Mouse (Mus musculus): ENCODE results near the gene Wdr31. TPM values are rescaled to one million over a fixed set of nuclear protein-coding genes. Genes with fewer than 3 reads are reported as not detected.

The Wdr31 gene
- polyA plus RNA-seq (2015; fragmentation: Nextera tagmentation; extraction: Ambion mirVana): 7.7 and 9.1 TPM in 2 replicates

DNA sequence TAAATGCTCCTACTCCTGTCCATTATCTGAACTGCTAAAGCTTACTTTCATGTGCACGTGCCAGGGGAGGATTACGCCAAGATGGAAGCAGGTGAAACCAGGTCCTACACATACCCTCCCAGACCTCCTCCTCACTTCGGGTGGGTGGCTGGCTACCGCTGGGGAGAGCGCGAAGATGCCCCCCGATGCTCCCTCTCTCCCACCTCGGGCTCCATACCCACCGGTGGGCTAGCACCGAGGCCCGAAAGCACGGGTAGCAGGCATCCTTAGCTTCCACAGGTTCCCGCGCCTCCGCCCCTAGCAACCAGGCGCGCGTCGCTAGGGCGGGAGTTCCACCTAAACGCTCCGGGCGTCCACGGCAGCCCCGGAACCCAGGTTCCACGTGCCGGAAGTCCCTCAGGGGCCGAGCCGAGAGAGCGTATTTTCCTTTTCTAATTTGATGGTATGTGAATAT is at the start of gene Wdr31:
Wdr31 (minus strand) TSS at position 299 of the 454 bp plus-strand sequence.
- H3K36me3 ChIP-seq: no peaks in the 10 kb centered on the region
- no peaks in the 10 kb centered on the region for H3K4me1 ChIP-seq (replicated peaks)

DNA sequence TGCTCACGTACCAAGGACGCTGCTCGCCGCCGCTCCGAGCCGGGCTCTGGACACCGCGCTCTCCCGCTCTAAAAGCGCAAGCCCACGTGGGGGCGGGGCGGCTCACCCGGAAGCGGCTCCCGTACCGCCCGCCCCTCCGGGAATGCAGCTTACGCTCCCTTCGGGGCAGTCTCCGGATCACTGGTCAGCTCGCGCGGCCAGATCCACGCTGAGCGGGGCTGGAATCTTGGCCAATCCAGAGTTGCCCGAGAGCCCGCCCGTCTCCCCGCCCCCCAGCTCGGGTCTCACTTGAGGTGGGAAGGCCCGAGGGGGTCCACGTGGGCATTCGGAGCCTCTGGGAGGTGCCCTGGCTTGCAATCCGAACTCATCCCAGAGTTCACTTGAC is 49.1 kb upstream of the Wdr31 start, which contains the start of gene Alad:
Alad (minus strand) TSS at position 70 of the 385 bp plus-strand sequence.
- Histone ChIP-seq H3K4me3 (replicated peaks) (peak within 1 kb of the TSS; percentile 70), H3K36me3 (no peaks in the 10 kb centered on the region), H3K9ac (peak within 1 kb of the TSS; percentile 73), H3K9me3 (no peaks in the 10 kb centered on the region), H3K4me2 (replicated peaks) (peak within 1 kb of the TSS; percentile 57), H3K27ac (peak within 1 kb of the TSS; percentile 90), H3K4me1 (replicated peaks) (peaks cover 43% of the 10 kb centered on the region), H3K27me3 (replicated peaks) (no peaks in the 10 kb centered on the region)
- peak; percentile 86 for ATAC-seq
- under 1% methylated on average over 37 of the region's 37 CpGs for WGBS

More for the DNA sequence above, at the start of gene Wdr31:
- Histone ChIP-seq H3K4me2 (replicated peaks) (peak within 1 kb of the TSS; percentile 88), H3K4me3 (replicated peaks) (peak within 1 kb of the TSS; percentile 72), H3K27me3 (replicated peaks) (no peaks in the 10 kb centered on the region), H3K9me3 (no peaks in the 10 kb centered on the region), H3K27ac (no peak within 1 kb of the TSS), H3K9ac (peak within 1 kb of the TSS; percentile 58)
- peak; percentile 94 for ATAC-seq
- WGBS: under 1% methylated on average over 30 of the region's 30 CpGs

- peak overlapping the region; percentile 70 for H3K4me3 ChIP-seq (replicated peaks)
- WGBS: under 1% methylated on average over 26 of the region's 26 CpGs
- H3K27me3 ChIP-seq (replicated peaks): no peaks in the 10 kb centered on the region
- no peaks in the 10 kb centered on the region for H3K36me3 ChIP-seq
- H3K4me1 ChIP-seq (replicated peaks): peaks cover 42% of the 10 kb centered on the region
- peak overlapping the region; percentile 57 for H3K4me2 ChIP-seq (replicated peaks)
- peak; percentile 61 for ATAC-seq
- peak overlapping the region; percentile 90 for H3K27ac ChIP-seq
- H3K9me3 ChIP-seq: no peaks in the 10 kb centered on the region
- H3K9ac ChIP-seq: peak overlapping the region; percentile 73
Observed at GRCm38 (mm10) chr4:62519122-62519848, 48.6 kb upstream of the Wdr31 start.

GRCm38 (mm10) chr4:62518416-62519121 is 47.9 kb upstream of the Wdr31 start:
- H3K27me3 ChIP-seq (replicated peaks): no peaks in the 10 kb centered on the region
- peak overlapping the region; percentile 73 for H3K9ac ChIP-seq
- no peaks in the 10 kb centered on the region for H3K36me3 ChIP-seq
- peaks cover 35% of the 10 kb centered on the region for H3K4me1 ChIP-seq (replicated peaks)
- H3K9me3 ChIP-seq: no peaks in the 10 kb centered on the region
- 31% methylated on average over 13 of the region's 13 CpGs for WGBS
- peak; percentile 55 for ATAC-seq
- H3K4me3 ChIP-seq (replicated peaks): peak overlapping the region; percentile 70
- peak overlapping the region; percentile 57 for H3K4me2 ChIP-seq (replicated peaks)
- peak overlapping the region; percentile 90 for H3K27ac ChIP-seq

DNA sequence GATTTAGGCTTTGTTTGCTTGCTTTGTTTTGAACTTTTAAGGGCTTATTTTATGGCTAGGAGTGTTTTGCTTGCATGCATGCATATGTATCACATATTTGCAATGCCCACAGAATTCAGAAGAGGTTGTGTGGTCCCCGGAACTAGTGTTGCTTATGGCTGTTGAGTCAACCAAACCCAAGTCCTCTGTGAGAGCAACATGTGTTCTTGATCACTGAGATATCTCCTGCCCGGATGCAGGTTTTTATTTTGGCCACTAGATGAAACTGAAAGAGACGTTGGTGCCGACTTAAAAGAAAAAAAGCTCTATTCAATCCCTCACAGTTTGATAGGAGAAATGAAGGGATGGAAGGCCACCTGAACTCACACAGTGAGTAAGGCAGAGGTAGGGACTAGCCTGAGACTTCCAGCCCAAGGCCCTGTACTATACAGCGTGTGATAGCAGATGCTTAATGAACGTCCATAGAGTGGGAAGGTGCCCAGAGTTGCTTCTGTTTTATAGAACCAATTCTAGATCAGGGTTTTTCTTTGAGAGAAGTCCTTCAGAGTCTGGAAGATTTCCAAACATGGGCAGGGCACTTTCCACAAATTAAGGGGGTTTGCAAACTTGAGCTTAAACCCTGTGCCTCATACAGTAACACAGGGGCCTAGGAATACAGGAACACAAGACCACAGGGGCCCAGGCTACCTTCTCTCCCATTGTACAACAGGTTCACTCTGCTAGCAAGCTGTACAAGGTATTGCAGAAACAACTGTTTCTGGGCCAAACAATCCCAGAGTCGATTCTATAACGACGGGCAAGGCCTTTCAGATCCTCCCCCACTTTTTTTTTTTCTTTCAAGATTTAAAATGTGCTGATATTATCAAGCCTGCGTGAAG is 47.1 kb upstream of the Wdr31 start:
- Histone ChIP-seq H3K9me3 (no peaks in the 10 kb centered on the region), H3K4me1 (replicated peaks) (peaks cover 35% of the 10 kb centered on the region), H3K27me3 (replicated peaks) (no peaks in the 10 kb centered on the region), H3K27ac (peak overlapping the region; percentile 90), H3K4me3 (replicated peaks) (peak overlapping the region; percentile 70), H3K4me2 (replicated peaks) (peak overlapping the region; percentile 57), H3K9ac (peak overlapping the region; percentile 73; the same call in 1 of the 2 replicates), H3K36me3 (peaks cover 8% of the 10 kb centered on the region)
- 72% methylated on average over 10 of the region's 10 CpGs for WGBS
- no peak for ATAC-seq

GRCm38 (mm10) chr4:62517046-62517445 is 46.4 kb upstream of the Wdr31 start:
- peaks cover 13% of the 10 kb centered on the region for H3K36me3 ChIP-seq
- peak; percentile 22 for ATAC-seq
- no peaks in the 10 kb centered on the region for H3K27me3 ChIP-seq (replicated peaks)
- WGBS: 72% methylated on average over 8 of the region's 8 CpGs
- no peak overlapping the region for H3K4me3 ChIP-seq (replicated peaks)
- no peaks in the 10 kb centered on the region for H3K9me3 ChIP-seq
- H3K9ac ChIP-seq: 0 out of 2 replicates have a peak overlapping the region, but pooled peaks have one; percentile 2
- H3K4me1 ChIP-seq (replicated peaks): peaks cover 35% of the 10 kb centered on the region
- H3K4me2 ChIP-seq (replicated peaks): peak overlapping the region; percentile 57
- H3K27ac ChIP-seq: peak overlapping the region; percentile 90

GRCm38 (mm10) chr4:62516579-62516978 is 45.9 kb upstream of the Wdr31 start:
- peak; percentile 53 for ATAC-seq
- WGBS: 58% methylated on average over 1 of the region's 1 CpGs
- Histone ChIP-seq H3K9ac (no peak overlapping the region), H3K4me1 (replicated peaks) (peaks cover 35% of the 10 kb centered on the region), H3K27ac (peak overlapping the region; percentile 90), H3K4me2 (replicated peaks) (peak overlapping the region; percentile 57), H3K36me3 (peaks cover 17% of the 10 kb centered on the region), H3K27me3 (replicated peaks) (no peaks in the 10 kb centered on the region), H3K4me3 (replicated peaks) (0 out of 2 replicates have a peak overlapping the region, but pooled peaks have one; percentile 2), H3K9me3 (no peaks in the 10 kb centered on the region)

DNA sequence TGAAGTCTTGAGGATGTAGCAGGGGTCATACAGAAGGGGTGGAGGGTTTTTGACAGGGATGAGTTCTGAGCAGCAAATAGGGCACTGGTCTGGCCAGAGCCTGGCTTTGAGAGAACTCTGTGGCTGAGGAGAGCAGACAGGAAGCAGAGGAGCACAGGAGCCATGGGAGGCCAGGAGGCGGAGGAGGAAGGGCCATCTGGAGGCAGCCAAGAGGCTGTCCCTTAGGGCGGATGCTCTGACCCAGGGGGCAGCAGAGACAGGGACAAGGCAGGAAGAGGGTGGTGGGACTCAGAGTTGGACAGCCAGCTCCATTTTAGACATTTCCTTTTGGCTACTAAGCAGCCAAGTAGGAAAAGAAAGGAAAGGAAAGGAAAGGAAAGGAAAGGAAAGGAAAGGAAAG is 45.4 kb upstream of the Wdr31 start:
- peak overlapping the region; percentile 20; the same call in 1 of the 2 replicates for H3K9ac ChIP-seq
- peaks cover 19% of the 10 kb centered on the region for H3K36me3 ChIP-seq
- ATAC-seq: no peak
- H3K4me3 ChIP-seq (replicated peaks): peak overlapping the region; percentile 11; the same call in 1 of the 2 replicates
- WGBS: 36% methylated on average over 2 of the region's 2 CpGs
- H3K4me1 ChIP-seq (replicated peaks): peaks cover 35% of the 10 kb centered on the region
- no peaks in the 10 kb centered on the region for H3K9me3 ChIP-seq
- H3K27me3 ChIP-seq (replicated peaks): no peaks in the 10 kb centered on the region
- peak overlapping the region; percentile 57 for H3K4me2 ChIP-seq (replicated peaks)
- H3K27ac ChIP-seq: peak overlapping the region; percentile 62

DNA sequence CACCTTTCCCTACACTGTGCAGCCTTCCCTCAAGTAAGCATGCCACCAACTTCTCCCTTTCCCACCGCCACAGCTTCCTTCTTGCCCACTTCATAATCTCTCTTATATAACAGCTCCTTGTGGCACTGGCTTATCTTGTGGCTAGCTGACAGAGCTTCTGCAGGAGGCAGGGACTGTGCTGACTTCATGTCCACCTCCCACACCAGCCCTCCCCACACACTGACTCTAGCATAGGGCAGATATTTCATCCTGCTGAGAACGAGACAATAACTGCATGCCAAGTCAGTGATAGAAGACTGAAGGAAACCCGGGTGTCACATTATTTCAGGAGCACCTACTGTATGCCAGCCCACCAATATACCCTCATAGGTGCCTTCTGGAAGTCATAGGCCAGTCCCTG is 44.8 kb upstream of the Wdr31 start:
- Histone ChIP-seq H3K9ac (0 out of 2 replicates have a peak overlapping the region, but pooled peaks have one; percentile 20), H3K4me2 (replicated peaks) (peak overlapping the region; percentile 57), H3K4me3 (replicated peaks) (peak overlapping the region; percentile 11; the same call in 1 of the 2 replicates), H3K27me3 (replicated peaks) (no peaks in the 10 kb centered on the region), H3K36me3 (peaks cover 20% of the 10 kb centered on the region), H3K4me1 (replicated peaks) (peaks cover 35% of the 10 kb centered on the region), H3K9me3 (no peaks in the 10 kb centered on the region), H3K27ac (peak overlapping the region; percentile 62)
- no peak for ATAC-seq
- WGBS: 68% methylated on average over 3 of the region's 3 CpGs

DNA sequence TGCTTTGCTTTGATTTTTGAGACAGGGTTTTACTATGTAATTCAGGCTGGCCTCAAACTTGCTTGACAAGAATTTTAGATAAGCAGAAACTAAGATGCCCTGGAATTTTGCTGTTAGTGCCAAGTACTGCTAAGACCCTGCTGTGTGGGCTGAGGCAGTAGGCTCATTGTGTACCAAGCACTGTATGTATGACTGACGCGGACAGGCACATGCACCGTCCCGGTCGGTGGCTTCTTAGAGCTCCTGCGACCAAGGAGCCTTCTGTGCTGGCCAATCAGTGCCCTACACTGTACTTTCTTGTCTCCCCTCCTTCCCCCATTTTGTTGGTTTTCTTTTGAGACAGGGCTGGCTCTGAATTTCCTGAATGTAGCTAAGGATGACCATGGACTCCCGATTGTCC is 44.3 kb upstream of the Wdr31 start:
- ATAC-seq: no peak

DNA sequence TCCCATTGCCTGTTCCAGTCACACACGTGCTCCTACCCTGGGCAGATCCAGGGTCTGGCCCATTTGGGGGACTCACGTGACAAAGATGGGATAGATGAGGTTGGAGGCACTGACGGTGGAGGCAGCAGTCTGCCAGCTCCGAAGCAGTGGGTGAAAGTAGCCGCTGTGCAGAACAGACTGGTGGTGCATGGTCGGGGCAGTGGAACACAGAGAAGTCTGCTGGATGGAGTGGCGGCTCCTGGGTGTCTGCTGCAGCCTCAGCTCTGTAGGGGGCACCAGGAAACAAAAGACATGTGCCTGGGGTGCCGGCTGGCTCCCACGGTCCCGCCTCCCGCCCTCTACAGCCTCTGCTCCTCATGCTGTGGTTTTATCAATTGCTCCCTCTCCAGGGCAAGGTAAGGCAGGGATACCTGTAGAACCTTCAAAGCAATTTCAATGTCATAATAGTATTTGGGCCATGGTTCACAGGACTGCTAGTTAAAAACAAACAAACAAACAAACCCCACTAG is 43.4 kb upstream of the Wdr31 start:
- peaks cover 34% of the 10 kb centered on the region for H3K36me3 ChIP-seq
- no peaks in the 10 kb centered on the region for H3K27me3 ChIP-seq (replicated peaks)
- WGBS: 56% methylated on average over 11 of the region's 11 CpGs
- no peak overlapping the region for H3K27ac ChIP-seq
- no peak overlapping the region for H3K9ac ChIP-seq
- no peak overlapping the region for H3K4me3 ChIP-seq (replicated peaks)
- H3K9me3 ChIP-seq: no peaks in the 10 kb centered on the region
- no peak overlapping the region for H3K4me2 ChIP-seq (replicated peaks)
- ATAC-seq: no peak
- peaks cover 35% of the 10 kb centered on the region for H3K4me1 ChIP-seq (replicated peaks)

More for the DNA sequence above, 44.3 kb upstream of the Wdr31 start:
- Histone ChIP-seq H3K36me3 (peaks cover 24% of the 10 kb centered on the region), H3K9ac (no peak overlapping the region), H3K4me1 (replicated peaks) (peaks cover 35% of the 10 kb centered on the region), H3K4me3 (replicated peaks) (no peak overlapping the region), H3K9me3 (no peaks in the 10 kb centered on the region), H3K27me3 (replicated peaks) (no peaks in the 10 kb centered on the region), H3K27ac (peak overlapping the region; percentile 62; the same call in 1 of the 2 replicates), H3K4me2 (replicated peaks) (peak overlapping the region; percentile 57; the same call in 1 of the 2 replicates)
- whole genome bisulfite sequencing: 77% methylated on average over 7 of the region's 7 CpGs
